Mouse (Mus musculus) G1E (cell line): ENCODE results near the gene Dnajc10. TPM values are rescaled to one million over a fixed set of nuclear protein-coding genes. Genes with fewer than 3 reads are reported as not detected.

ENCODE experiments used
- ATAC-seq: 2 replicates; pipeline ENCODE4 v1.8.0; 2016; ENCODE audit warnings: mild to moderate bottlenecking; ENCODE audit not compliant: insufficient number of reproducible peaks, poor library complexity, low FRiP score, severe bottlenecking; ENCODE audit errors: extremely low read depth
- DNase-seq: peaks from one replicate; pipeline ENCODE4 v3.0.0; 2012; ENCODE audit warnings: low spot score
- H3K27me3 ChIP-seq: 2 replicates; pipeline ENCODE4 v1.6.1; 2012; ENCODE audit warnings: mild to moderate bottlenecking, low read length, inconsistent platforms; ENCODE audit not compliant: insufficient read depth
- H3K36me3 ChIP-seq: replicated peaks from 2 replicates; pipeline ENCODE3; 2012; ENCODE audit warnings: mild to moderate bottlenecking, inconsistent platforms
- H3K4me1 ChIP-seq: 2 replicates; pipeline ENCODE4 v1.6.1; 2012; ENCODE audit warnings: low read depth, low read length, inconsistent platforms, mixed read lengths; ENCODE audit not compliant: insufficient read depth
- H3K4me3 ChIP-seq: 2 replicates; pipeline ENCODE4 v1.5.1; 2012; ENCODE audit warnings: low read depth, mild to moderate bottlenecking, inconsistent platforms, low read length, moderate library complexity, mixed read lengths
- H3K9me3 ChIP-seq: replicated peaks from 2 replicates; pipeline ENCODE4 v1.6.1; 2012; ENCODE audit warnings: inconsistent platforms
- CTCF ChIP-seq: IDR thresholded peaks from 2 replicates; pipeline ENCODE4 v1.5.1; 2012; ENCODE audit warnings: low read depth, low read length, inconsistent platforms, mixed read lengths
- GATA1 ChIP-seq: IDR thresholded peaks from 2 replicates; pipeline ENCODE4 v1.6.1; 2012; ENCODE audit warnings: borderline replicate concordance, low read length, inconsistent platforms, mixed read lengths
- GATA2 ChIP-seq: IDR thresholded peaks from 2 replicates; pipeline ENCODE4 v1.6.1; 2012; ENCODE audit warnings: low read depth, low read length, inconsistent platforms, borderline replicate concordance
- POLR2AphosphoS5 ChIP-seq: IDR thresholded peaks from 2 replicates; pipeline ENCODE4 v1.6.1; 2012; ENCODE audit warnings: low read depth, low read length, inconsistent platforms; ENCODE audit not compliant: insufficient replicate concordance
- TAL1 ChIP-seq: conservative IDR thresholded peaks from 2 replicates; pipeline ENCODE4 v1.6.1; 2012; ENCODE audit warnings: low read depth, low read length, inconsistent platforms, mixed read lengths
- polyA plus RNA-seq: library from polyadenylated mRNA; stranded (reverse); fragments of >175 nt; gene quantifications from 2 replicates; pipeline ENCODE4 v1.2.3, GENCODE M21; 2012
- total RNA-seq, 2 experiments: library from RNA; stranded (forward) in 1 of 2; stranded (reverse) in 1 of 2; fragments of 200-1000 nt in 1 of 2; fragments of >200 nt in 1 of 2; fragmentation: Nextera tagmentation in 1 of 2; gene quantifications; 2 replicates each; pipeline ENCODE4 v1.2.3; 2014 to 2017

Dnajc10 gene
- total and polyA plus RNA-seq, 3 experiments: 55.2 to 175 (median 130) TPM

GRCm38 (mm10) chr2:80387668-80388067, 72.4 kb downstream of the Dnajc10 start:
- Histone ChIP-seq H3K9me3 (no peaks in the 10 kb centered on the region), H3K27me3 (peaks cover 13% of the 10 kb centered on the region), H3K4me3 (no peak overlapping the region), H3K4me1 (no peaks in the 10 kb centered on the region), H3K36me3 (no peaks in the 10 kb centered on the region)
- no peak for DNase-seq
- no peak for TF ChIP-seq GATA2
- no peak for TF ChIP-seq POLR2AphosphoS5
- no peak for TF ChIP-seq GATA1
- TF ChIP-seq TAL1: no peak
- TF ChIP-seq CTCF: no peak
- no peak for ATAC-seq

GRCm38 (mm10) chr2:80388341-80388740, 73.1 kb downstream of the Dnajc10 start:
- peaks cover 13% of the 10 kb centered on the region for H3K27me3 ChIP-seq
- no peak for TF ChIP-seq GATA2
- TF ChIP-seq GATA1: no peak
- TF ChIP-seq TAL1: no peak
- no peak for TF ChIP-seq POLR2AphosphoS5
- TF ChIP-seq CTCF: no peak
- DNase-seq (no peak), ATAC-seq (no peak)
- H3K36me3 ChIP-seq: no peaks in the 10 kb centered on the region
- H3K9me3 ChIP-seq: no peaks in the 10 kb centered on the region
- H3K4me3 ChIP-seq: no peak overlapping the region
- no peaks in the 10 kb centered on the region for H3K4me1 ChIP-seq

- H3K27me3 ChIP-seq: peaks cover 4% of the 10 kb centered on the region; the same call in 1 of the 2 replicates
- no peak for DNase-seq
- H3K36me3 ChIP-seq: no peaks in the 10 kb centered on the region
- H3K4me3 ChIP-seq: no peak overlapping the region
- TF ChIP-seq POLR2AphosphoS5 (no peak), GATA2 (no peak)
- no peaks in the 10 kb centered on the region for H3K4me1 ChIP-seq
- H3K9me3 ChIP-seq: no peaks in the 10 kb centered on the region
- ATAC-seq: no peak
These were observed 80.8 kb downstream of the Dnajc10 start for GRCm38 (mm10) chr2:80396057-80396456.

GRCm38 (mm10) chr2:80396864-80397263, 81.6 kb downstream of the Dnajc10 start:
- Histone ChIP-seq H3K9me3 (no peaks in the 10 kb centered on the region), H3K4me1 (no peaks in the 10 kb centered on the region), H3K36me3 (no peaks in the 10 kb centered on the region)

GRCm38 (mm10) chr2:80398595-80399099, 83.4 kb downstream of the Dnajc10 start:
- no peaks in the 10 kb centered on the region for H3K4me1 ChIP-seq
- DNase-seq: no peak
- ATAC-seq: no peak
- H3K9me3 ChIP-seq: no peaks in the 10 kb centered on the region
- TF ChIP-seq TAL1 (no peak), POLR2AphosphoS5 (no peak), CTCF (no peak), GATA1 (no peak), GATA2 (no peak)
- H3K27me3 ChIP-seq: peaks cover 4% of the 10 kb centered on the region; the same call in 1 of the 2 replicates
- no peaks in the 10 kb centered on the region for H3K36me3 ChIP-seq
- no peak overlapping the region for H3K4me3 ChIP-seq

More at GRCm38 (mm10) chr2:80396864-80397263, 81.6 kb downstream of the Dnajc10 start:
- DNase-seq: no peak
- peaks cover 4% of the 10 kb centered on the region; the same call in 1 of the 2 replicates for H3K27me3 ChIP-seq
- TF ChIP-seq CTCF: no peak
- TF ChIP-seq GATA1: no peak
- TF ChIP-seq POLR2AphosphoS5: no peak
- no peak for TF ChIP-seq TAL1
- TF ChIP-seq GATA2: no peak
- ATAC-seq: no peak
- H3K4me3 ChIP-seq: no peak overlapping the region

Other genes starting within 250 kb of the Dnajc10 start
- gene Pde1a, start 186.0 kb upstream of the Dnajc10 start, total RNA-seq (2014; fragmentation: Nextera tagmentation): not detected in 2 replicates
- 0.12 and 0.33 TPM in 2 replicates for gene Pde1a, start 186.0 kb upstream of the Dnajc10 start, total RNA-seq (2017)
- not detected in 2 replicates for gene Pde1a, start 186.0 kb upstream of the Dnajc10 start, polyA plus RNA-seq
- gene Prdx6b, start 23.0 kb upstream of the Dnajc10 start, total RNA-seq (2014; fragmentation: Nextera tagmentation): not detected in 2 replicates
- 0.06 TPM in 1 of 2 replicates, not detected in the other for gene Prdx6b, start 23.0 kb upstream of the Dnajc10 start, total RNA-seq (2017)
- gene Prdx6b, start 23.0 kb upstream of the Dnajc10 start, polyA plus RNA-seq: not detected in 2 replicates
- gene Frzb, start 132.2 kb downstream of the Dnajc10 start, total RNA-seq (2014; fragmentation: Nextera tagmentation): not detected in 2 replicates
- 0.05 and 0.17 TPM in 2 replicates for gene Frzb, start 132.2 kb downstream of the Dnajc10 start, total RNA-seq (2017)
- 0.02 TPM in 1 of 2 replicates, not detected in the other for gene Frzb, start 132.2 kb downstream of the Dnajc10 start, polyA plus RNA-seq